Mouse (Mus musculus) G1E (cell line): ENCODE measurements around the gene Efhd2.

Experiments
- CTCF ChIP-seq: IDR thresholded peaks from 2 replicates; pipeline ENCODE4 v1.5.1; 2012; ENCODE audit warnings: low read depth, low read length, inconsistent platforms, mixed read lengths
- GATA1 ChIP-seq: IDR thresholded peaks from 2 replicates; pipeline ENCODE4 v1.6.1; 2012; ENCODE audit warnings: borderline replicate concordance, low read length, inconsistent platforms, mixed read lengths
- GATA2 ChIP-seq: IDR thresholded peaks from 2 replicates; pipeline ENCODE4 v1.6.1; 2012; ENCODE audit warnings: low read depth, low read length, inconsistent platforms, borderline replicate concordance
- POLR2AphosphoS5 ChIP-seq: IDR thresholded peaks from 2 replicates; pipeline ENCODE4 v1.6.1; 2012; ENCODE audit warnings: low read depth, low read length, inconsistent platforms; ENCODE audit not compliant: insufficient replicate concordance
- TAL1 ChIP-seq: conservative IDR thresholded peaks from 2 replicates; pipeline ENCODE4 v1.6.1; 2012; ENCODE audit warnings: low read depth, low read length, inconsistent platforms, mixed read lengths

DNA sequence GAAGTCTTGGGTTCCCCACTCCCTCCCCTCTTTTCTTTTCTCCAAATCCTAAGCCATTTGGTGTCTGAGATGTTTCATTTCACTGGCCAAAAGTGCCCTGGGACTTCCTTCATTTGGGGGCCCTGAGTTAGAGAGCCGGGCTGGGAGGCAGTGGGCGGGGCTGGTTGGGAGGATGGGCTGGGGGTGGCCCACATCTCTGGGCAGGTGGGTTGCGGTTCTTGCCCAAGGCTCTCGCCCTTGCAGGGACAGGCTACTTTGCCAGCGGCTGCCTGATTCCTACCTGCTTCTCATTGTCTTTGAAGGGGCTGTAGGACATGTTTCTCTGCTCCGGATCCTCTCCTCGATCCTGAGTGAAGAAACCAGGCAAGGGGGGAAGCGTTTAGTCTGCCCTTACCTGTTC, 24.2 kb upstream of the Efhd2 start:
- TF ChIP-seq CTCF (no peak), TAL1 (no peak), GATA2 (no peak), GATA1 (no peak), POLR2AphosphoS5 (no peak)
